Mouse (Mus musculus): ENCODE data around the gene Gm10273. TPM values are rescaled to one million over a fixed set of nuclear protein-coding genes. Genes with fewer than 3 reads are reported as not detected.
"Not testable (repeated sequence)": the region's sequence is repeated elsewhere in the genome, so short reads cannot be mapped to it uniquely, and the experiment has no call there.

Gm10273 gene
- polyA plus RNA-seq, 1 experiment from 2014 or later: 2.9 TPM

DNA sequence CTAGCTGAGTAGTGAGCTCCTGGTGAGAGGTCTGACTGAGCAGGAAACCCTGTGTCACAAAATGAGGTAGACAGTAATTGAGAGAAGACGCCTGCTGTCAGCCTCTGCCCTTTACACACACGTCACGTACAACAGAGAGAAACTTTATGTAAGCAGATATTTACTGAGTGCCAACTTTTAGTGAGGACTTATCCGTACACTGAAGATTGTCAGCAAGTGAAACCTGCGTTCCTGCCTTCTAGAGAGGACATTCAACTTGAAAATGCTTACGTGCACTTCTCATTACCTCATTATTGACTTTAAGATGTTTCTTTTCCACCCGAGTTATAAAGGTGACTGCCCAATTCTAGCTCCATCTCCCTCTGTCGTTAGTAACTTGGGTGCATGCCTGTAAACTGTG lies 26.7 kb upstream of the Gm10273 start:
- Histone ChIP-seq H3K36me3 (peaks cover 85% of the 10 kb centered on the region), H3K27me3 (no peaks in the 10 kb centered on the region), H3K9me3 (no peaks in the 10 kb centered on the region), H3K4me1 (replicated peaks) (no peaks in the 10 kb centered on the region), H3K9ac (no peak overlapping the region), H3K27ac (no peak overlapping the region), H3K4me2 (no peak overlapping the region), H3K4me3 (no peak overlapping the region)
- WGBS: 94% methylated on average over 8 of the region's 8 CpGs
- ATAC-seq (ENCODE audit: low FRiP score): no peak

DNA sequence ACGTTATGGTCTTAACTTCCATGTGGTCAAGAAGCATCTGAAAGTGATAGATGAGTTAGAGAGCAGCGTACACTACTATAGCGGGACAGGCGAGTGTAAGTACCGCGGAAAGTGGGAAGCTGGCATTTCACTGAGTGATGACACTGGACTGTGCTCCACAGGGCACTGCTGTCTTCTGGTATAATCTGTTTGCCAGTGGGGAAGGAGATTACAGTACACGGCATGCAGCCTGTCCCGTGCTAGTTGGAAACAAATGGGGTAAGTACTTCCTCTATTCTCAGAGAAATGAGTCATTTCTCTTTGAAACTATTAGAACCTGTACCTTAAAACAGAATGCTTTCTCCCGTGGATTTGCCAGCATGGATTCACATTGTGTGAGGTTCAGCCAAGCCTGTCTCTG lies 26.0 kb upstream of the Gm10273 start:
- 95% methylated on average over 9 of the region's 9 CpGs for WGBS
- H3K36me3 ChIP-seq: peaks cover 84% of the 10 kb centered on the region

DNA sequence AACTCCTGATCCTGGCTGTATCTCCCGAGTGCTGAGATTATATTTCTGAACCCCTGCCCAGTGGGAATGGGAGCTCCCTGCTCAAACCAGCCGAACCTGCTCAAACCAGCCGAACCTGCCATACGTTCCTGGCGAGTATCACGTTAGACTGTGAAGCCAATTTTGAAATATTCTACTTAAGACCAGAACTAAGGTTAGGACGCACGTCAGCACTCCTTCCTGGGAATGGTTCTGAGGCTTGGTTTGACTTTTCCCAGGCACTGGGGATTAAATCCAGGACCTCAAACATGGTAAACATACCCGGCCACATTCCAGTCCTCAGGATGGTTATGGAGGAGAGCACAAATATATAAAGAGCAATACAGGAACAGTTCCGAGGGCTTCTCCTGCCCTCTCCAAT lies 17.5 kb upstream of the Gm10273 start:
- no peak overlapping the region for H3K4me2 ChIP-seq
- H3K9me3 ChIP-seq: no peaks in the 10 kb centered on the region
- peaks cover 13% of the 10 kb centered on the region for H3K36me3 ChIP-seq
- no peak overlapping the region for H3K9ac ChIP-seq
- 94% methylated on average over 10 of the region's 10 CpGs for WGBS
- H3K4me1 ChIP-seq (replicated peaks): no peaks in the 10 kb centered on the region
- H3K27me3 ChIP-seq: no peaks in the 10 kb centered on the region
- H3K27ac ChIP-seq: no peak overlapping the region
- no peak for ATAC-seq (ENCODE audit: low FRiP score)
- H3K4me3 ChIP-seq: no peak overlapping the region

More for the DNA sequence above, 26.0 kb upstream of the Gm10273 start:
- H3K9me3 ChIP-seq: no peaks in the 10 kb centered on the region
- H3K4me3 ChIP-seq: no peak overlapping the region
- no peaks in the 10 kb centered on the region for H3K4me1 ChIP-seq (replicated peaks)
- H3K4me2 ChIP-seq: no peak overlapping the region
- no peak overlapping the region for H3K9ac ChIP-seq
- H3K27me3 ChIP-seq: no peaks in the 10 kb centered on the region
- no peak overlapping the region for H3K27ac ChIP-seq
- ATAC-seq (ENCODE audit: low FRiP score): no peak

DNA sequence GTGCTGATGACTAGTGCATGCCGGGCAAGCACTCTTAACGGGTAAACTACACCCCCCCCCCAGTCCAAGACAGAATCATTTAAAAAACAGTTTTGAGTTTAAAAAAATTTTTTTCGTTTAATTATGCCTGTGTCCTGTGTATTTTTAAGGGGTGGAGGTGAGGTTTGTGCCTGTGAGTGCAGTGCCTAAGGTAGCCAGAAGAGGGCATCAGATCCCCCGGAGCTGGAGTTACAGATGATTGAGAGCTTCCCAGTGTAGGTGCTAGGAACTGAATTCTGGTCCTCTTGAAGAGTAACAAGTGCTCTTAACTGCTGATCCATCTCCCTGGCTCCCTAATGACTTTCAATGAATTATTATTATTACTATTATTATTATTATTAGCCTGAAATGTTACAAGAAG lies 16.7 kb upstream of the Gm10273 start:
- no peak for ATAC-seq (ENCODE audit: low FRiP score)
- peaks cover 6% of the 10 kb centered on the region; the same call in 1 of the 2 replicates for H3K36me3 ChIP-seq
- no peak overlapping the region for H3K4me3 ChIP-seq
- no peak overlapping the region for H3K4me2 ChIP-seq
- H3K9ac ChIP-seq: no peak overlapping the region
- H3K9me3 ChIP-seq: no peaks in the 10 kb centered on the region
- H3K27ac ChIP-seq: no peak overlapping the region
- no peaks in the 10 kb centered on the region for H3K4me1 ChIP-seq (replicated peaks)
- no peaks in the 10 kb centered on the region for H3K27me3 ChIP-seq
- WGBS: 93% methylated on average over 4 of the region's 4 CpGs

DNA sequence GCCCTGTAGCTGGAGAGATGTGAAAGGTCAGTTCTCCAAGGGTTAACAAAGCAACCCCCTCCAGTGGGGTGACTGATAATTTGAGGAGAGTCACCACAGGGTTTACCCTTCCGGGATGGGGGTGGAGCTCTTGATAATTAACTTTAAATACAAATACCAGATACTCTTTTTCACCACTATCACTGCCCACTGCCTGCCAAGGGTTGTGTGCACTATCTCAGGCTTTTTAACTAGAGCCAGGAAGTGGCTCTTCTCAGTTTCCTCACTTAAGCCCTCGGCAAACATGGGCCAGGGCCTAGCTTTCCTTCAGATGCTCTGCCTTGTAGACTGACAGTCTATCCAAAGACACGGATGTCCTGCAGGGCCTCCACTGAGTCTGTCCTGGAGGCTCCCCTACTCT lies 15.5 kb upstream of the Gm10273 start:
- no peak for ATAC-seq (ENCODE audit: low FRiP score)
- no peaks in the 10 kb centered on the region for H3K9me3 ChIP-seq
- H3K27ac ChIP-seq: no peak overlapping the region
- no peak overlapping the region for H3K4me3 ChIP-seq
- no peaks in the 10 kb centered on the region for H3K4me1 ChIP-seq (replicated peaks)
- 60% methylated on average over 3 of the region's 3 CpGs for WGBS
- H3K36me3 ChIP-seq: no peaks in the 10 kb centered on the region
- H3K27me3 ChIP-seq: no peaks in the 10 kb centered on the region
- no peak overlapping the region for H3K9ac ChIP-seq
- no peak overlapping the region for H3K4me2 ChIP-seq

DNA sequence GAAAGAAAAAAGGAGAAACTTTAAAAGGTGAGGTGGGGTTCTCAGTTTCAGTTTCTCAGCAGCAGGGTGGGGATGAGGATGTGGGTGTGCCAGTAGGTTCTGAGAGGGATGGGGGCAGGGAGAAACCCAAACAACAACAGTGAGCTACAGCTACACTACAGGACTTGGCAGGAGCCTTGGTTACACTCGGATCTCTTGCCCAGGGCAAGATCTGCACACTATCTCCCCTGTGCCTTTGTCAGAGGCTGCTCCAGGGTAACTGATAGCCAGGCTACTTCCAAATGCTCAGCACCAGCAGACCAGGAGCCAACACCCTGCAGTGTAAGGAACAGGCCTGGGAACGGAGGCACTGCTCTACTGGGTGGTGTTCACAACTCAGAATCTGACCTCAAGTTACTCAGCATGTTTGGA lies 15.0 kb upstream of the Gm10273 start:
- no peak overlapping the region for H3K4me2 ChIP-seq
- H3K9ac ChIP-seq: no peak overlapping the region
- H3K27ac ChIP-seq: no peak overlapping the region
- no peaks in the 10 kb centered on the region for H3K27me3 ChIP-seq
- WGBS: 81% methylated on average over 2 of the region's 2 CpGs
- H3K4me3 ChIP-seq: no peak overlapping the region
- no peak for ATAC-seq (ENCODE audit: low FRiP score)
- no peaks in the 10 kb centered on the region for H3K4me1 ChIP-seq (replicated peaks)
- no peaks in the 10 kb centered on the region for H3K36me3 ChIP-seq
- no peaks in the 10 kb centered on the region for H3K9me3 ChIP-seq

DNA sequence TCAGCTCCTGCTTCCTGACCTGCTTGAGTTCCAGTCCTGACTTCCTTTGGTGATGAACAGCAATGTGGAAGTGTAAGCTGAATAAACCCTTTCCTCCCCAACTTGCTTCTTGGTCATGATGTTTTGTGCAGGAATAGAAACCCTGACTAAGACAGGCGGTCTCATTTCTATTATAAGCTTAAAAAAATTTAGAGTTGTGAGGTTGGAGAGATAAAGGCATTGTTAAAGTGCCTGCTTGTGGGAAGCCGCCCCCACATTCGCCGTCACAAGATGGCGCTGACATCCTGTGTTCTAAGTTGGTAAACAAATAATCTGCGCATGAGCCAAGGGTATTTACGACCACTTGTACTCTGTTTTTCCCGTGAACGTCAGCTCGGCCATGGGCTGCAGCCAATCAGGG lies 13.9 kb upstream of the Gm10273 start:
- H3K27me3 ChIP-seq; ATAC-seq (ENCODE audit: low FRiP score); H3K4me1 ChIP-seq (replicated peaks); H3K27ac ChIP-seq; H3K9me3 ChIP-seq; H3K36me3 ChIP-seq; H3K4me3 ChIP-seq; H3K9ac ChIP-seq; H3K4me2 ChIP-seq: not testable (repeated sequence)
- 87% methylated on average over 7 of the region's 10 CpGs for WGBS

DNA sequence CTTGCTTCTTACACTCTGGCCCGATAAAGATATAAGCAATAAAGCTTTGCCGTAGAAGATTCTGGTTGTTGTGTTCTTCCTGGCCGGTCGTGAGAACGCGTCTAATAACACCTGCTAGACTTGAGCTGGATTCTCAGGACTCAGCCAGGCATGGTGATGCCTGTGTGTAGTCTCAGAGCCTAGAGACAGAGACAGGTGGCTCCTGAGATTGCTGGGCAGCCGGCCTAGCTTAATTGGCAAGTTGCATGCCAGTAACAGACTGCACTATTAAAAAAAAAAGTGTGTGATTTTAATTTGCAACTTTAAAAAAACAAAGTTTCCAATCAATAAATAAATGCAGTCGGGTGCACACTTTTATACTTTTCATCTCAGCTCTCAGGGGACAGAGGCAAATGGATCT lies 8.5 kb upstream of the Gm10273 start:
- no peak overlapping the region for H3K4me3 ChIP-seq
- ATAC-seq (ENCODE audit: low FRiP score): no peak
- no peaks in the 10 kb centered on the region for H3K36me3 ChIP-seq
- H3K9me3 ChIP-seq: peaks cover 12% of the 10 kb centered on the region
- H3K9ac ChIP-seq: no peak overlapping the region
- H3K4me1 ChIP-seq (replicated peaks): no peaks in the 10 kb centered on the region
- H3K4me2 ChIP-seq: no peak overlapping the region
- WGBS: 93% methylated on average over 8 of the region's 8 CpGs
- no peaks in the 10 kb centered on the region for H3K27me3 ChIP-seq
- H3K27ac ChIP-seq: no peak overlapping the region

DNA sequence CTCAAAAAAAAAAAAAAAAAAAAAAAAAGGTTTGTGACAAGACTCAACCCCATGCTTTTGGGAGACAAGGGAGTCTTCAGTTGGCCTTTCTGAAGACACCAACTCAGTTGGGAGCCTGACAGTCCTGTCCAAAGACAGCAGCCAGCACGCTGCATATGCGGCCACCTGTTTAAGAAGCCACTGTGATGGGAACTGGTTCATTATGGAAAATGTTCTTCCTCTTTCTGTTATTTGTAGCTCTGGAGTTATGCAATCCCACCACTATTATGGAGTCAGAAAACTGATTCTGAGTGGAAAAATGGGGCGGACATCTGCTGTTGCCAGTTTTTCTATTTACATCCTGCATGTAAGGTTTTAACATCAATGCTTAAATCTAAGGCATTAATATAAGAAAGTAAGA lies 5.8 kb upstream of the Gm10273 start:
- no peak overlapping the region for H3K27ac ChIP-seq
- peaks cover 12% of the 10 kb centered on the region for H3K9me3 ChIP-seq
- no peaks in the 10 kb centered on the region for H3K36me3 ChIP-seq
- no peaks in the 10 kb centered on the region for H3K27me3 ChIP-seq
- H3K4me2 ChIP-seq: no peak overlapping the region
- H3K9ac ChIP-seq: no peak overlapping the region
- H3K4me3 ChIP-seq: no peak overlapping the region
- no peak for ATAC-seq (ENCODE audit: low FRiP score)
- 96% methylated on average over 3 of the region's 3 CpGs for WGBS
- no peaks in the 10 kb centered on the region for H3K4me1 ChIP-seq (replicated peaks)

DNA sequence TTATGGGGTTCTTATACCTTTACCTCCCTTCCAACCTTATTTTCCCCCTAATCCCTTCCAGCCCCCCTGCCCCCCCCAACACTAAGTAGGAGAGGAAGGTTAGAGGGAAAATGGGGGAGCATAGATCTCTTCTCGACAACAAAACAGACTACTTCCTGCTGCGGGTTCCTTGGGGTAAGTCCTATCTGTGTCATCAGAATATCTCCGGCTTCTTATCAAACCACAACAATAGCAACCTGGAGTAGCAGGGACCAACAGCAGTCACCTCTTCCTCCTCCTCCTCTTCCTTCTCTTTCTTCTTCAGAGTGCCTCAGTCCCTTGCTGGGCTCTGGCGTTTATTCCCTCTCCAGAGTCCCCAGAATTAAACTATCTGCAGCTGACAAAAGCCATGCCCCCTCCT lies 3.5 kb upstream of the Gm10273 start:
- Histone ChIP-seq H3K4me1 (replicated peaks) (no peaks in the 10 kb centered on the region), H3K4me3 (no peak overlapping the region), H3K9me3 (peaks cover 12% of the 10 kb centered on the region), H3K36me3 (no peaks in the 10 kb centered on the region), H3K4me2 (no peak overlapping the region), H3K9ac (no peak overlapping the region), H3K27ac (no peak overlapping the region), H3K27me3 (no peaks in the 10 kb centered on the region)
- WGBS: 80% methylated on average over 4 of the region's 4 CpGs
- no peak for ATAC-seq (ENCODE audit: low FRiP score)

DNA sequence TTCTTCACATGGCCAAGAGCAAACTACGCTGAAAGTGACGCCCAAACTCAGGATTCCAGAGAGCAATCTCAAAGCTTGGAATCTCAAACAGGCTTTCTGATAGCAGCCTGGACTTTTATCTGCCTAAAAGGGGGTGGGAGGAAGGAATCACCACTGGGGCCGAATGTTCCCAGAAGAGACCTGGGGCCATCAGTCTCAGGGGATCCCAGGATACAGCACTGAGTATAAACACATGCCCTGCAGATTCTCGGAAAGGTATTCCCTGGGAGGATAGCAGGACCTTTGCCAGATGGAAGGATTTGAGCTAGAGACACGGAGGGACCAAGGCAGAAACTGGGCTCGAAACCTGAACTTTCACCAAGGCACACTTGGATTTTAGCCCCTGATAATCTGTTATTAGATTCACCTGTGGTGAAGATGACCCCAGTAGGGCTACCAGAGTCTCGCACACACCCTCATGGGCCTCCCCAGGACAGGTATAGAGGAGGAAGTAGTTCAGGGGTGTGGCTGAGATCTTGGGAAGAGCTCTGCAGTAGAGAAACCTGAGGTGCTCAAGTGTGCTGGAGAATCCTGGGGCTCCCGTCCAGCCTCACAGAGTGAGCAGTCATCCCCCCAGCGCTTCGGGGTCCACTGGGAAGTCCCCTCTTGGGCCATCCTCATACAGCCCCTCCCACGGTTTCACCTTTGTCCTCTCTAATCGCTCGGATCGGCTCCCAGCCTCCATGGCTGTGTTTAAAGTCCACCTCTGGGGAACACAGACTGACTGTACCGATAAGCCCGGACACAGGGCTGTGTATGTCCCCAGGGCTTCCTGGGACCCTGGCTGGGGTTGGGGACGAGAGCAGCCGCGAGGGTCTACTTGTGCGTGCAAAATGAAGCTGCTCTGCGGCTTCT lies 7.7 kb downstream of the Gm10273 start, which contains the start of gene Pla2g12b:
TSS of gene Pla2g12b (plus strand) at position 762 of the 894 bp plus-strand sequence.
- no peaks in the 10 kb centered on the region for H3K27me3 ChIP-seq
- no peak within 1 kb of the TSS for H3K9ac ChIP-seq
- H3K36me3 ChIP-seq: no peaks in the 10 kb centered on the region
- no peak within 1 kb of the TSS for H3K27ac ChIP-seq
- no peak within 1 kb of the TSS for H3K4me2 ChIP-seq
- H3K9me3 ChIP-seq: no peaks in the 10 kb centered on the region; the same call in 1 of the 2 replicates
- H3K4me3 ChIP-seq: no peak within 1 kb of the TSS
- ATAC-seq (ENCODE audit: low FRiP score): no peak
- 78% methylated on average over 21 of the region's 21 CpGs for WGBS
- no peaks in the 10 kb centered on the region; the same call in 1 of the 2 replicates for H3K4me1 ChIP-seq (replicated peaks)

DNA sequence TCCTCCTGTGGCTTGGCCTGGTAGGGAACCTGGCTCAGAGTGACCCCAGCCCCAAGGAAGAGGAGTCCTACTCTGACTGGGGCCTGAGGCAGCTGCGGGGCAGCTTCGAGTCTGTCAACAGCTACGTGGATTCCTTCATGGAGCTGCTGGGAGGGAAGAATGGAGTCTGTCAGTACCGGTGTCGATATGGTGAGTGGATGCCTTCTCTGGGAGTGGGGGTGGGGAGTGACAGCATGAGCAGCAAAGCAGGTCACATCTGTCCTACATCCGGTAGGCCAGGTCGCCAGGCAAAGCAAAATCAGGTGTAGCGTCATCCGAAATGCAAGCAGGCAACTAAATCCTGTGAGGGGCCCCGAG lies 8.3 kb downstream of the Gm10273 start:
- WGBS: 74% methylated on average over 10 of the region's 10 CpGs
- Histone ChIP-seq H3K4me1 (replicated peaks) (no peaks in the 10 kb centered on the region; the same call in 1 of the 2 replicates), H3K36me3 (no peaks in the 10 kb centered on the region), H3K4me3 (no peak overlapping the region), H3K9ac (no peak overlapping the region), H3K4me2 (no peak overlapping the region), H3K27me3 (no peaks in the 10 kb centered on the region), H3K27ac (no peak overlapping the region), H3K9me3 (no peaks in the 10 kb centered on the region; the same call in 1 of the 2 replicates)
- no peak for ATAC-seq (ENCODE audit: low FRiP score)

DNA sequence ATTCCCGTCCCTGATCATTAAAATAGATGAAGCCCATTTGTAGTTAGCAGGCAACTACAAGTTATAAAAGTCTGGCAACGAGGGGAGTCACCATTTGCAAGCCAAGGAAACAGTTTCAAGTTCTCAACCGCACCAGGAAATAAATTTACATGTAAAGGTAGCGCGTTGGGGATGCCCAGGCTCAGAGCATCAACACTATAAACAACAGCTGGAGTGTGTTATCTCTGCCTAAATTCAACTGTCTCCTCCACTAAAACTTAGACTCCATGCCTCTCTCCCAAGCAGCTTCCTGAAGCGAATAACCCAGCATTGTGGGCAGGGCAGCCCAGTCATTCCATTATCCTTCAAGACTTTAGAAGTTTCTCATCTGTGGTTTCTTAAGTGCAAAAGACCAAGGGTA lies 13.1 kb downstream of the Gm10273 start:
- Histone ChIP-seq H3K4me2 (no peak overlapping the region), H3K9me3 (no peaks in the 10 kb centered on the region), H3K4me3 (no peak overlapping the region), H3K36me3 (no peaks in the 10 kb centered on the region), H3K4me1 (replicated peaks) (no peaks in the 10 kb centered on the region; the same call in 1 of the 2 replicates), H3K9ac (no peak overlapping the region), H3K27ac (no peak overlapping the region), H3K27me3 (no peaks in the 10 kb centered on the region)
- ATAC-seq (ENCODE audit: low FRiP score): no peak
- 73% methylated on average over 6 of the region's 6 CpGs for WGBS

Measured in hindbrain, embryonic 13.5 days (tissue).